Comparison of ENCODE assay signal across 8 mouse cellular contexts in the genomic region with DNA sequence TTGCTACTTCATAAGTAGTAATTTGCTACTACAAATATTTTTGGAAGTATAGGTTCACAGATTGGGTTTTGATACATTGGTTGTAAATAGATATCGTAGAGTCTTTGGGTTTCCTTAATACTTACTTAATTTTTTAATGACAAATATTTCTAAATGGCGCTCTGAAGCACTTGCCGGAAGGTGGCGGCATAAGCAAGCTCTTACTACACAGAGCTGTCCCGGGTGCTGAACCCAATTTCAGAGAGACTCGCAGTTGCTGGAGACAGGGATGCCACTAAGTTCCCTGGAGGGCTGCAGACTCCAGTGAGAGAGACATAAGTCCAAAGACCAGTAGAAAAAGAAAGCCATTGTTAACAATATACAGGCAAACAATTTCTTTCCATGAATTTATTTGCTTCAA. TPM values are rescaled to one million over a fixed set of nuclear protein-coding genes. Genes with fewer than 3 reads are reported as not detected.
DNase-seq lines count a peak whose midpoint lies in the region; ATAC-seq and TF ChIP-seq lines count a peak whose summit lies in the region.

No protein-coding gene starts in this region.

- no peak overlapping the region for H3K9ac ChIP-seq in embryonic facial prominence, embryonic 11.5 days (replicated peaks; ENCODE audit: low read length)

- DNase-seq in adrenal gland, adult (ENCODE audit: inconsistent age in 2 of 2, low spot score in 1 of 2): peak; percentile 27 to 71
- DNase-seq in adrenal gland, adult 8-10 months: no peak
- peak; percentile 8 for DNase-seq in thymus, postnatal 0 days (ENCODE audit: low spot score)
- no peak for DNase-seq in thymus, adult 2 months
- peak; percentile 83 for DNase-seq in embryonic facial prominence, embryonic 11.5 days (ENCODE audit: low spot score)
- peak; percentile 53 to 64 for DNase-seq in kidney, postnatal 25 days
- DNase-seq in lung, postnatal 10 days: peak; percentile 54
- peak; percentile 24 for DNase-seq in retina, postnatal 7 days (ENCODE audit: low read depth, low spot score)

- H3K4me3 ChIP-seq in thymus, adult 2 months (ENCODE audit: control insufficient read depth, insufficient read depth, low read length): no peak overlapping the region
- no peak overlapping the region for H3K4me3 ChIP-seq in embryonic facial prominence, embryonic 11.5 days (ENCODE audit: low read depth, low read length)

- no peaks in the 10 kb centered on the region for H3K4me1 ChIP-seq in thymus, adult 2 months (replicated peaks; ENCODE audit: control insufficient read depth, insufficient read depth, low read length)
- H3K4me1 ChIP-seq in embryonic facial prominence, embryonic 11.5 days (ENCODE audit: control insufficient read depth, insufficient read depth, low read length): no peaks in the 10 kb centered on the region

- WGBS in thymus, adult 2 months: 5% methylated on average over 6 of the region's 6 CpGs
- 3% methylated on average over 6 of the region's 6 CpGs for WGBS in embryonic facial prominence, embryonic 11.5 days

- no peaks in the 10 kb centered on the region for H3K9me3 ChIP-seq in embryonic facial prominence, embryonic 11.5 days (replicated peaks; ENCODE audit: control insufficient read depth, low read length)

- no peak overlapping the region for H3K27ac ChIP-seq in thymus, adult 2 months (ENCODE audit: control insufficient read depth, insufficient read depth, low read length)
- H3K27ac ChIP-seq in embryonic facial prominence, embryonic 11.5 days (replicated peaks; ENCODE audit: low read depth, low read length): no peak overlapping the region

- TF ChIP-seq POLR2A in thymus, adult 2 months (IDR thresholded peaks at IDR 0.05; ENCODE audit: control insufficient read depth, extremely low read depth, insufficient read depth, low read length, poor library complexity): no peak

- H3K4me2 ChIP-seq in embryonic facial prominence, embryonic 11.5 days (ENCODE audit: low read depth, low read length): no peak overlapping the region

- 0 out of 2 replicates have a peak, but pooled peaks cover 2% of the 10 kb centered on the region for H3K27me3 ChIP-seq in thymus, adult 2 months (ENCODE audit: control insufficient read depth, insufficient read depth, low read length)
- peaks cover 31% of the 10 kb centered on the region for H3K27me3 ChIP-seq in embryonic facial prominence, embryonic 11.5 days (ENCODE audit: control insufficient read depth, insufficient read depth, low read length)

- TF ChIP-seq CTCF in thymus, adult 2 months (IDR thresholded peaks at IDR 0.05; ENCODE audit: borderline replicate concordance, control insufficient read depth, extremely low read depth, insufficient read depth, low read length, poor library complexity): no peak

- ATAC-seq in embryonic facial prominence, embryonic 11.5 days (replicated peaks; ENCODE audit: insufficient number of reproducible peaks, low FRiP score, low TSS enrichment, low read depth): no peak

- no peaks in the 10 kb centered on the region for H3K36me3 ChIP-seq in thymus, adult 2 months (ENCODE audit: control insufficient read depth, insufficient read depth, low read length)
- no peaks in the 10 kb centered on the region for H3K36me3 ChIP-seq in embryonic facial prominence, embryonic 11.5 days (replicated peaks; ENCODE audit: control insufficient read depth, insufficient read depth, low read depth, low read length)

RNA-seq across cellular contexts. Expression of gene Htr1a, which starts 0.9 kb away (rescaled TPM):
- total RNA-seq in adrenal gland, adult 8-10 months (2022): not detected
- polyA plus RNA-seq in thymus, postnatal 0 days (2015; fragmentation: Nextera tagmentation; extraction: Ambion mirVana): not detected in 2 replicates
- polyA plus RNA-seq in thymus, adult 2 months (2012; rRNA removed): 0.04 TPM in 2 replicates
- polyA plus RNA-seq in embryonic facial prominence, embryonic 11.5 days (2014; fragmentation: Nextera tagmentation; extraction: Ambion mirVana): 0.10 and 0.20 TPM in 2 replicates

Comparison
In these comparisons a context has a peak if more than half of its experiments do, and no peak if none do; other contexts are left out.
1. DNase-seq: peak in adrenal gland, adult (2 of 2), thymus, postnatal 0 days (single experiment), embryonic facial prominence, embryonic 11.5 days (single experiment), kidney, postnatal 25 days (2 of 2), lung, postnatal 10 days (single experiment) and retina, postnatal 7 days (single experiment); none in adrenal gland, adult 8-10 months (single experiment) and thymus, adult 2 months (single experiment).